Mouse (Mus musculus): ENCODE measurements around the gene Zfp106.

The Zfp106 gene

DNA sequence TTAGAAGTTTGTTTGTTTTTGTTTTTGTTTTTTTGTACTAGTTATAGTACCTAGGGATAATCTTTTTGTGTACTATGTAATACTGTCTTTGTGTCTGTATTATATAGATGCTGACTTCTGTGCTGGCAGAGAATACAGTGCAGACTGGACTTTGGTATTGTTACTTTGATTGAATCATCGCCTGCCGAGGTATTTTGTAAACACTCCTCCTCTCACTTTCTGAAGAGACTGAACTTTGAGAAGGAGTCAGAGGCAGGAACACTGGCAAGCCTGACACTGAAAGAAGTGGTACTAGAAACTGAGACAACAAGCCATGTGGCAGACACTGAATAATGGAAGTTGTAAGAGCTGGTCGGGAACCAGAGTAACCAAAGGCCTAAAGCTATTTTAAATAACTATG is 6.8 kb downstream of the Zfp106 start:
- DNase-seq (ENCODE audit: low read depth) = no peak

DNA sequence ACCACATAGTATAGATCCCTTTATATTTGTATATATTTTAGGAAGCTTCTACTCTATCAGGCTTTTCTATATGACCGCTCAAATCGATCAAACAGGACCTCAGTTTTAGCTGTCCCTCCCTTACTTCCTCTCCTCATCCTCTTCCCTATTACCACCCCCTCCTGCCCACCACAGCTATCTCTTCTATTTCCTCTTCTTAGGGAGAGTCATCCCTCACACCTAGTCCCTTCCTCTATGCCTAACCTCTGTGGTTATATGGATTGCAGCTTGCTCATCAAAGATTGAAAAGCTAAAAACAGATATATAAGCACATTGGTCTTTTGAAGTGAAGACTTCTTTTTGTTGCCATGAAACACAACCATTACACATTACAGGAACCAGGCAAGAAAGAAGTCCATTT is 18.9 kb downstream of the Zfp106 start:
- DNase-seq (ENCODE audit: low read depth) = no peak

DNA sequence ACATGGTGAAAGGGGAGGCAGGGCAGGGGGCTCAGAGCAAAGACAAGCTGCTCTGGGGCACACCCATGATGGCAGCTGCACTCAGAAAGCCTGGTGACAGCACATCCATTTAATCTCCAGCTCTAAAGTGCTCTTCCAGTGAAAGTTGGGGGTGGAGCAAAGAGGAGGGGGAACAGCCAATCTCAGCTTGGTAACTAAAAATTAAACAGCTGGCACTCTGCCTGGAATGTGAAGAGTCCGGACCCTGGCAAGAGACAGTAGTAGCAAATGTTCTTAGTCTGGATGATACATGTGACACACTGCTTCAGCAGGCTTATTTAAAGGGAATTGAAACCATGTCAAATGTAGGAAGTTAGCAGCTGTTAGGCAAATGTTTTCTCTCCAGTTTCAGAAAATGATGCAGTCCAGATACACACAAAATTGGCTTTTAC is 23.9 kb downstream of the Zfp106 start:
- DNase-seq (ENCODE audit: low read depth) = no peak

DNA sequence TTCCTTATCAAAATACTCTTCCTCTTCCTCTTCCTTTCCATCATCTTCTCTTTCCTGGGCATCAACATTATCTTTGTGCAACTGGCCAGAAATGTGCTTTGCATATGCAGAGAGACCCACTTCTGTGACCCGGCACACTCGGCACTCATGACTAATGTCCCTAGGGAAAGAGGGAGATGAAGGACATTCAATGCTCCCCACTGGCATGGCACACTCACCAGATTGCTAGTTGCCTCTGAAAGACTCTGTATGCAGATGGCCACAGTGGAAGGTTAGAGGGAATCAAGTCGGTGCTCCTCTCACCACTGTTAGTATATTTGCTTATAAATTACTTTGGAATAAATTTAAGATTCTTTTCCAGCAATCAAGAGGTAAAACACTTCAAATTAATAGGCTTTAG is 24.3 kb downstream of the Zfp106 start:
- no peak for DNase-seq (ENCODE audit: low read depth)

DNA sequence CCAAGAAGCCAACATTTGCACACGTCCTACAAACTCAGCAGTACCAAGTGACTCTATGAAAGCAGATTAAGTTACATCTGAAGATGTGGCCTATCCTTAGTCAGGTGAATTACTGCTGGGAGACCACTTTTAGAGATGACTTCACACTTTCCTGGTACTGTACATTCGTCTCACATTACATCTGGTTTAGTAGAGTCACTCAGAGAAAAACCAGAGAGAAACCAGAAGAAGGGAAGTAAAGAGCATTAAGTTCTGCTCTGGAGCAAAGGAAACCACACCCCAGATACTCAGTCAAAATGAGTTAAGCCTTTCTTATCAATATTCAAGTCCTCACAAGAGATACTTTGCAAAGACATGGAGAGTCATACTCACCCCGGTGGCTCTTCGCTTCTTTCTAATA is 32.4 kb downstream of the Zfp106 start:
- DNase-seq (ENCODE audit: low read depth) = no peak

DNA sequence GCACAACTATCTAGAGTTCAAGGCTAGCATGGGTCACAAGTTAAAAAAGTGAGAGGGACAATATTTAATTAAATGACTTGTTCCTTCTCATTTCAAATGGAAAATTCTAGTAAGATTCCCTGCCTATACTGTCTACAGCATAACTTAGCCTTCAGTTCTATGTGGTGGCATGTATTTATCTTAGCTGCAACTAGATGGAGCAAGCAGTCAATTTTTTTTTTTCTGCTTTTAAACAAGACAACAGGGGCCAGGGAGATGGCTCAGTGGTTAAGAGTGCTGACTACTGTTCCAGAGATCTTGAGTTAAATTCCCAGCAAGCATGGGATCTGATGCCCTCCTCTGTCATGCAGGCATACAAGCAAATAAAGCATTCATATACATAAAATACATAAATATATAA is 34.1 kb downstream of the Zfp106 start:
- DNase-seq (ENCODE audit: low read depth) = no peak

DNA sequence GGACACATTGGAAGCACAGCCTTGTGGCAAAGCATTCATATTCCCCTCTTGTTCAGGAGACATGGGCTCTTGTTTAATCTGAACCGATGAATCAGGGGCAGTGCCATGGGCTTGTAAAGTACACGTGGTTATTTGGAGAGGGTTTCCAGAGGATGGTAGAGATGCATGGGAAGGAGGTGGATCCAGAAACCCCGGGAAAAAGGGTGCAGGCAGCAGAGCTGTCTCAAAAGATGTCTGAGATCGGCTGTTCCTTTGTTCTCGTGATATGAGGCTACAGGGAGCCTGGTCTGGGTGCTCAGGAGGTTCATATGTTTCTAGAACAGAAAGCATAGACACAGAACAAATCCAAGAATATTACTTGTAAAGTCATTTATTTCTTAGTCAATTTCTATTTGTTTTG is 36.9 kb downstream of the Zfp106 start:
- DNase-seq (ENCODE audit: low read depth) = no peak

DNA sequence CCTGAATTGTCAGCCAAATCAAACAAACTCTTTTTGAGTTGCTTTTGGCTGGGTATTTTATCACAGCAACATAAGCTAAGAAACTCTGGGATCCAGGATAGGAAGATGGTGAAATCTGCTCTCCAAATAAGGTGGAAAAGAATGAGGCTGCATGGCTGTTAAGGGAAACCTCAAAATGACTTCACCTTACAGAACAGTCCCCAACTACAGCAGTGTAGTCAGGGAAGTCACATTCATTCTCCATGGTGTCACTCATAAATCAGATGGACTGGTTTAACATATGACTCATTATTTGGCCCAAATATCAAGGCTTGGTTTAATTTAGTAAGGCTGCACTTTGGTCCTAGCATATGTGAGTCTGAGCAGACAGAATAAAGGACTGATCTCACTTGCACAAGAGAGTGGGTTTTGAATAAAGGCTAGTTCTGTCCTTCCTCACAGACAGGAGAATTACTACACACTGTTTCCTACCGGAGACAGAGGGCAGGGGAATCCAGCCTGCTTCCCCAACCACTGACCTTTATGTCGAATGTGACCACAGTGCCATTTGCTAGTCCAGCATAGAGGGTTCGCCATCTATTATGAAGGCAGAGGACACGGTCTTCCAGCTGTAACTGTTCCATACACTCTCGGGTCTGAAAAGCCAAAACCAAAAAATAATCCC is 45.0 kb downstream of the Zfp106 start:
- DNase-seq (ENCODE audit: low read depth) = no peak

DNA sequence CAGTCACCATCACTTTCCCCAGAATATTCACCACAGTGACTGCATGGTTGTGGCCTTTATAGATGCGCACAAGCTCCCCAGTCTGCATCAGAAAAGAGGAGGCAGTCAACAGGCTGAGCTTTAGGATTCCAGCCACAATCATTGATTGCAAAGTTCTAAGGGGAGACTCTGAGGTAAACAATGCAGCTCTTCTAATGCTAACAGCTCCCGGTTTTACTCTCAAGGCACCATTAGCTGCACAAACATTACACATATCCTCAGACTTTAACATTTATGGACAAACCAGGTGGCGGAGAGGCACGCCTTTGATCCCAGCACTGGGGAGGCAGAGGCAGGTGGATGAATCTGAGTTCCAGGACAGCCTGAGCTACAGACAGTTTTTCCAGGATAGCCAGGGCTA is 49.5 kb downstream of the Zfp106 start:
- DNase-seq (ENCODE audit: low read depth) = no peak

DNA sequence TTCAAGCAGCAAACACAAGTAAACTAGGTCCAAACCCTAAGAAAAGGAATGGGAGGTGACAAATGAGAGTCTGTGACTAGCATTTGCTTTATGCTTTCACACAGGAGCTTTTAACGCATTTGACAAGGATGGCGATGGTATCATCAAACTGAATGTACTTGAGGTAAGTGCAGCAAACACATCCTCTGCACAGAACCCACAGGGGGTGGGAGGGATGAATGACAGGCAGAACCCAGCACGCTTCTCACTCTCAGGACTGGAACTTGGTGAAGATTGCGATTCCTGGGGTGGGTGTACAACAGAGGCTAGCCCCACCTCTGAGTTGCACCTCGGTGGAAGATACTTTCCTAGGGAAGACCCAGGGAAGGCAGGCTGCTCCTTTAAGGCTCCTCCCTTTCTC is 59.7 kb downstream of the Zfp106 start:
- peak; percentile 28 for DNase-seq (ENCODE audit: low read depth)

DNA sequence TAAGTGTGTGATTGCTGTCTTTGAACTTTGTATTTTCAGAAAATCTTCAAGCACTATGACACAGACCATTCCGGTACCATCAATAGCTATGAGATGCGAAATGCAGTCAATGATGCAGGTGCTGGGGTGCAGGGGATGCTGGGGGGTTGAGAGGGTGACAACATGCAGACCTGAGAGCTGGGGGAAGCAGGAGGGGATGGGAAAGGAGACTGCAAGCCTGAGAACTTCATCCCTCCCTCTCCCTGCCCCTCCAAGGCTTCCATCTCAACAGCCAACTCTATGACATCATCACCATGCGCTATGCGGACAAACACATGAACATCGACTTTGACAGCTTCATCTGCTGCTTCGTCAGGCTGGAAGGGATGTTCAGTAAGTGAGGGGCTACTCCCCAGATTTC is 60.5 kb downstream of the Zfp106 start:
- no peak for DNase-seq (ENCODE audit: low read depth)

DNA sequence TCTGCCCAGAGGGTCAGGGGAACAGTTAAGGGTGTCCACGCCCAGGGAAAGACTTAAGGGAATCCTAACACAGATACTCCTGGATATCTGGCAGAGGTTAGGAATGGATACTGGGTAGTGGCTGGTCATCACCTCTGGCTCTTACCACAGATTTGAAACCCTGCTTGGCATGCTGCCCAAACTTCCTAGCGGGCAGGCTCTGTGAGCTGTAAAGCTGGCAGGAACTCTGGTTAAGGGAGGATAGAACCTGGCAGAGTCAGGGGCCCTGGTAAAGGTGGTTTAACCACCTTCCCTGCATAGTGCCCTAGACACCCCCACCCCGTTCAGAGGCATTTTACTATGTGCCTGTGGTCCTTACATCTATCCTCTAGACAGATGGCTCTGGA is 61.0 kb downstream of the Zfp106 start:
- DNase-seq (ENCODE audit: low read depth) = no peak

DNA sequence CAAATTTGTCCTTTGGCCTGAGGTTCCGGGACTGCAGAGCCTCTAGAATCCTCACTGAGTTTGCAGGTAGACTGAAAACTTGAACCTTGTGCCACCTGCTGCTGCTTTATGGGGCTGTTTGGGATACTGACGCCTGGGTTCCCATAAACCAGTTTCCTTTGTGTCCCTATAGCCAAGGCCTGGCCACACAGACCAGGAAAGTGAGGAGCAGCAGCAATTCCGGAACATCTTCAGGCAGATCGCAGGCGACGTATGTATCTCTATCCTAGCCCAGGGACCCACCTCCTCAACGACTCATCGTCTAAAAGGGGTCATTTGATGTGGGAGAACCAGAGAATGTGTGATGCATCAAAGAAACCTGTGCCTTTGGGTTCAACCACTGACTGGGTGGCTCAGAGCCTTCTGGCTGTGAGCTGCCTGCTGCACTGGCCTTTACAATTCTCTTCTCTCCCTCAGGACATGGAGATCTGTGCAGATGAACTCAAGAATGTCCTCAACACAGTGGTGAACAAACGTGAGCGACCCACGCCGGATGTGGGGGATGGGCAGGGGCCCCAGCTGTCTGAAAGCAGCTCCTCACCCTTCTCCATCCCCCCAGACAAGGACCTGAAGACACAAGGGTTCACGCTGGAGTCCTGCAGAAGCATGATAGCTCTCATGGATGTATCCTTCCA is 61.6 kb downstream of the Zfp106 start:
- peak; percentile 69 for DNase-seq (ENCODE audit: low read depth)

DNA sequence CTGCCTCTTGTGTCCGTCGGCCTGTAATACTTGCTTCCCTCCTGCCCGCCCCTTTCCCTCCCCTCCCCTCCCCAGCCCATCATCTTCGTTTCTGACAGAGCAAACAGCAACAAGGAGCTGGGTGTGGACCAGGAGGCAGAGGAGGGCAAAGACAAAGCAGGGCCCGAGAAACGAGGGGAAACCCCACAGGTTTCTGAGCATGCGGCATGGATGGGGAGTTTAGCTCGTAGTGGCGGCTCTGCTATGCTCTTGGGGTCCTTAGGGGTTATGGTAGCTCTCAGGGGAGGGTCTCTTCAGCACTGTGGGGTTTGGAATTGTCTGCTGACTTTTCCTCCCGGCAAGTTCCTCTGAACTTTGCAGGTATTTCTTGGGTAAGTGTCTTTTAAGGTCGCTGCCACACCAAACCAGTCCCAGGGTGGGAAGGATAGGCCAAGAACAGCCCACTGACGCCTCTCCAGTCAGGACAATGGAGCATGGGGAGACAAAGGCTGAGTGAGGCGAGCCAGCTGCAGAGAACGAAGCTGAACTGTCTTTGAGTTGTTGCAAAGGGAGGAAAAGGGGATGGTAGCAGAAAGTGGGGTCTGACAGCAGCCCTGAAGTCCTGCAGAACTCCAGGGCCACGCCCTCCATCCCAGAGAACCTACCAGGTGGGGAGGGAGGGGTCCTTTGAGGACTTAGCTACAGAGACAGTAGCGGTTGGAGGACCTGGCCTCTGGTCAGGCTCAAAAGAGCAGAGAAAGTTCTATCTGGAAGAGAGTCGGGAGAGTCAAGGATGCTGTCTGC is 62.3 kb downstream of the Zfp106 start:
- peak; percentile 39 for DNase-seq (ENCODE audit: low read depth)

DNA sequence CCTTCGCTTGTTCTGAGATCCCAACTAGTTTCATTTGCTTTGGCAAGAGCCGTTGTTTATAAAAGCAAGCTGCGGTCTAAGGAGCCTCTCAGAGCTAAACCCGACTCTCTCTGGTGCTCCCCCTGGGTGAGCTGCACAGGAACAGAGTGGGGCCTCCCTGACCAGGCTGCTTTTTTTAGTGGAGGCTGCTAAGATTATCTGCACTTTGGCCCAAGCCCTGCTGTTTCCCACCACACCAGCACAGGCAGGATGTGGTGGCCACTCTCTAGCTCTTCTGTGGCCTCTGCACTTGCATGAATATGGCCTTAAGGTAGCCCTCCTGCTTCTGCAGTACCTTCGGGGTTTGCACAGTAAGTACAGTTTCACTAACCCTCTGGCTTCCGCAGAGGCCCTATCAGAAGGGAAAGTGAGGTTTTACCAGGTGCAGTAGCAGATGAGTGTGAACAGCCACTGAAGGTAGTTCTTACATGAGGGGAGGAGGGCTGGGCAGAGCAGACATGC is 63.6 kb downstream of the Zfp106 start:
- DNase-seq (ENCODE audit: low read depth) = peak; percentile 76

DNA sequence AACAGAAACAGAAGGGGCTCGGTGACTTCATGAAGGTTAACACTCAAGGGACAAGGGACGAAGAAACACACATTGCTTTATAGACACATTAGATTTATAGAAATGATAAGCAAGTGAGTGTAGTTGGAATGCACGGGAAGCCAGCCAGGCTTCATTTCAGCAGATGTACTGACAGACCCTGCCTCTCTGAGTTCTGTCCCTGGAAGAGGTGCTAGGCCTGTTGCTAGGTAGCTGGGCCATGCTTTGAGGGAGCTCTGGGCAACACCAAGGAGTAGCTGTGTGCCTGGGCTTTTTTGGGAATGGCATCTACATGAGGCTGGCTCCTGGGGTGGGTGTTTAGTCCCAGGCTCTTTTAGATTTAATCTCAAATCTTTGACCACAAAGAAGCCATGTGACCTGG is 67.1 kb downstream of the Zfp106 start:
- no peak for DNase-seq (ENCODE audit: low read depth)

DNA sequence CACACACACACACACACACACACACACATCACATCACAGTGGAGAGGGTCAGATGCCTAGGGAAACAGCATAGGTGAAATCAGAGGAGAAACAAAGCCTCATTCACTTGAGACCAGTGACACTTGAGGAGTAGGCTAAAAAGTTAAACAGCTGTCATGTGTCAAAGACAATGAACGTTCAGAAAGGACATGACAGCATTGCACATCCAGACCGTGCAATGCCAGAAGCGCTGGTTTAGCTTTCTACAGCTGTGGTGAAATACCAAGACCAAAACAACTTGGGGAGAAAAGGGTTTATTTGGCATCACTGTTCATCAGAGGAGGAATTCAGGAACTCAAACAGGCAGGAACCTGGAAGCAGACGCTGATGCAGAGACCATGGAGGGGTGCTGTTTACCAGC is 70.4 kb downstream of the Zfp106 start:
- no peak for DNase-seq (ENCODE audit: low read depth)

DNA sequence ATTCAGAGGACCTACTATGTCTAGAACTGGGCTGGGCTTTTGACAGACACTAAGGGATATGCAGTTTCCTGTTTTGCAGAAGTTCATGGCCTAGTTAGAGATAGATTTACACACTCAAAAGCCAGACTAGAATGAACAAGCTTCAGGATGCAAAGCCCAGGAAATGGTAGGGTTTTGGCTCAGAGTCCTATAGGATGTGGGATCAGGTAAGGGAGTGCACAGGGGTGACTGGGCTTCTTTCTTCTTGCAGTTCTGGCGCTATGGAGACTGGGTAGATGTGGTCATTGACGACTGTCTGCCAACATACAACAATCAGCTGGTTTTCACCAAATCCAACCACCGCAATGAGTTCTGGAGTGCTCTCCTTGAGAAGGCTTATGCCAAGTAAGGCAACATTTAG is 79.4 kb downstream of the Zfp106 start:
- peak; percentile 25 for DNase-seq (ENCODE audit: low read depth)

DNA sequence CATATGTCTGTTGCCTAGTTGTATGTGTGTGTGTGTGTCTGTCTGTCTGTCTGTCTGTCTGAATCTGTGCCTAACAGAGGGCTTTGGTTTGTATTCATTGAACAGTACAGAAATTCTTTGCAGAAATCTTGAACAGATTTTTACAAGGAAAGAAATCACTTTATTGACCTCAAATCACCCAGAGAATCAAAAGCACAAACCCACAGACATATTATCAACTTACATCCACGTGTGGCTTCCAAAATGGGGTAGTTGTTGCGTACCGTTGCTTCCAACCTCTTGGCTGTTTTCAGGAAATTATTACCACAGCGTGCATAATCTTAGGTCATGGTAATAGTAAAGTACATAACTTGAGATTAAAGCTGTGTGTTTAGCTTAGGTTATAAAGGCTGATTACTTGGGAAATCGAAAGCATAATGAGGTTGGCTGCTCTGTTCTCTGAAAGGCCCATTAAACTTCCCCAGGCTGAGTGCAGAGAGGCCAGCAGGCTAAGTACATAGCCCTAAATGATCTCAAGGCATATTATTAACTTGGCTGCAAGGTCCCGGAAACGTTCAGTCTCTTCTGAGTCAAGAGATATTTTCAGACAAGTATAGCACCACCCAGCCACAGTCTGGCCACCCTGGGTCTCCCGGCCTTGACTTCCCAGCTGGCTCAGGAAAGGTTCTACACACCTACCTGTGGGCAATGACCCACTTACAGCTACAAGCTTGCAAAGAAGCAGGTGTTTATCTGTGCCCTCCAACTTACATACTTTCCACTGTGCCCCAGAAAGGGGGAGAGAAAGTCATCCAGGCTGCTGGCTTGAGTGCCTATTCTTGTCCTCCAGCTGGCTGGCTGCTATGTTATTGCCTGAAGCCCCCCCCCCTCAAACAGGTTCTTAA is 80.9 kb downstream of the Zfp106 start:
- DNase-seq (ENCODE audit: low read depth) = peak; percentile 28

DNA sequence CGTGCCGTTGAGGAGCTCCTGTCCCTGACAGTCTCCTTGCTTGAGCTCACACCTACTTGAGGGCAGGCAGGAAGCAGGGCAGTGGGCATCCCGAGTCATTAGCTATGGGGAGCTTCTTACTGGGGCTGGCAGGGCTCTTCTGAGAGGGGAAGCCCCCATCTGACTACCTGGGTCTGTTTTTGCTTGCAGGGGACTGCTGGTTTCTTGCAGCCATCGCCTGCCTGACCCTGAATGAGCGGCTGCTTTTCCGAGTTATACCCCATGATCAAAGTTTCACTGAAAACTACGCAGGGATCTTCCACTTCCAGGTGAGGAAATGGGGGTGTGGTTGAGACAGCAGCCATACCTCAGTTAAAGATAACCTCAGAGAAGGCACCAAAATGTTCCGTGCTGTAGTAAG is 81.7 kb downstream of the Zfp106 start:
- DNase-seq (ENCODE audit: low read depth) = no peak

DNA sequence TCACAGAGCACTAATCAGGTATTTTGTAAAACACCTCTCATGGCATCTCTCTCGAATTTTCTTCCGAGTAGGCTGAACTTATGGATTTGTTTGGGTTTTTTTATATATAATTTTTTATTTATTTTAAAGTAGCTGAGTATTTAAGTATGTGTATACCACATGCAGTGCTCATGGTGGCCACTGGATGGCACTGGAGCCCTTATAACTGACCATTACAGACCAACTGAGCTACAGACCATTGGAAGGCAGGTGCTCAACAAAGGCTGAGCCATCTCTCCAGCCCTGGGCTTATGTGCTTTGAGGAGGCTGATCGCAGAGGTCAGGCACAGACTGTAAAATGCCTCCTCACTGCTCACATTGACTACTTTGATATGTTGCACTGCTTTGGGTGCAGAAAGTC is 85.0 kb downstream of the Zfp106 start:
- DNase-seq (ENCODE audit: low read depth) = peak; percentile 86
